Mouse (Mus musculus) thymus, adult 2 months (tissue): ENCODE data around the gene Zfp384.

ENCODE experiments used
- CTCF ChIP-seq: fragments of 200-500 bp; IDR thresholded peaks from 2 replicates; pipeline ENCODE4 v1.5.1; 2012; ENCODE audit warnings: mild to moderate bottlenecking, control low read depth, low read length, moderate library complexity, borderline replicate concordance; ENCODE audit not compliant: control insufficient read depth, poor library complexity, insufficient read depth; ENCODE audit errors: extremely low read depth
- POLR2A ChIP-seq: fragments of 200-500 bp; IDR thresholded peaks from 2 replicates; pipeline ENCODE4 v1.6.1; 2012; ENCODE audit warnings: mild to moderate bottlenecking, low read length, control low read depth, moderate library complexity; ENCODE audit not compliant: control insufficient read depth, poor library complexity, insufficient read depth; ENCODE audit errors: extremely low read depth

GRCm38 (mm10) chr6:124993365-124993764 is 15.6 kb upstream of the Zfp384 start:
- TF ChIP-seq CTCF = no peak
- no peak for TF ChIP-seq POLR2A
